Mouse (Mus musculus) lung, adult 18-20 months (tissue): ENCODE measurements around the gene Smarcad1.
"Not testable (repeated sequence)": the region's sequence is repeated elsewhere in the genome, so short reads cannot be mapped to it uniquely, and the experiment has no call there.

Source experiments
- DNase-seq, 2 experiments: peaks; one replicate each; pipeline ENCODE4 v3.0.0; 2022; ENCODE audit warnings: mixed read lengths in 2 of 2

Gene Smarcad1

GRCm38 (mm10) chr6:65042491-65043171 is at the start of gene Smarcad1:
Smarcad1 (plus strand) TSS chr6:65042583.
- peak; percentile 88 to 89 for DNase-seq

- DNase-seq, result no peak
These were observed 45.5 kb upstream of the Smarcad1 start for GRCm38 (mm10) chr6:64996824-64997421.

GRCm38 (mm10) chr6:64997805-64998204 is 44.6 kb upstream of the Smarcad1 start:
- DNase-seq, result no peak

GRCm38 (mm10) chr6:65000757-65001156 is 41.6 kb upstream of the Smarcad1 start:
- DNase-seq, result peak; percentile 1 to 3

- no peak for DNase-seq
These were observed 40.2 kb upstream of the Smarcad1 start for GRCm38 (mm10) chr6:65002196-65002595.

GRCm38 (mm10) chr6:65008836-65009235 is 33.5 kb upstream of the Smarcad1 start:
- no peak for DNase-seq

GRCm38 (mm10) chr6:65011444-65011990 is 30.9 kb upstream of the Smarcad1 start:
- no peak for DNase-seq

- DNase-seq, result no peak
These were observed 30.2 kb upstream of the Smarcad1 start for GRCm38 (mm10) chr6:65012142-65012541.

GRCm38 (mm10) chr6:65017566-65017965 is 24.8 kb upstream of the Smarcad1 start:
- DNase-seq, result no peak

- not testable (repeated sequence) for DNase-seq
These were observed 23.4 kb upstream of the Smarcad1 start for GRCm38 (mm10) chr6:65018966-65019365.

- DNase-seq, result no peak
These were observed 20.5 kb upstream of the Smarcad1 start for GRCm38 (mm10) chr6:65021883-65022282.

GRCm38 (mm10) chr6:65023053-65023452 is 19.3 kb upstream of the Smarcad1 start:
- no peak for DNase-seq

GRCm38 (mm10) chr6:65024668-65025067 is 17.7 kb upstream of the Smarcad1 start:
- no peak for DNase-seq

GRCm38 (mm10) chr6:65025130-65025529 is 17.3 kb upstream of the Smarcad1 start:
- DNase-seq, result no peak

- DNase-seq, result no peak
These were observed 7.7 kb upstream of the Smarcad1 start for GRCm38 (mm10) chr6:65034661-65035060.

- DNase-seq, result no peak
These were observed 6.9 kb upstream of the Smarcad1 start for GRCm38 (mm10) chr6:65035469-65035868.

GRCm38 (mm10) chr6:65041932-65042331 is 451 bp upstream of the Smarcad1 start:
- no peak for DNase-seq

- DNase-seq, result no peak
These were observed 858 bp downstream of the Smarcad1 start for GRCm38 (mm10) chr6:65043241-65043640.

GRCm38 (mm10) chr6:65049100-65049499 is 6.7 kb downstream of the Smarcad1 start:
- DNase-seq, result no peak

GRCm38 (mm10) chr6:65056620-65057019 is 14.2 kb downstream of the Smarcad1 start:
- no peak for DNase-seq

- not testable (repeated sequence) for DNase-seq
These were observed 14.8 kb downstream of the Smarcad1 start for GRCm38 (mm10) chr6:65057137-65057536.

- DNase-seq, result no peak
These were observed 18.7 kb downstream of the Smarcad1 start for GRCm38 (mm10) chr6:65061049-65061448.

GRCm38 (mm10) chr6:65075201-65075600 is 32.8 kb downstream of the Smarcad1 start:
- DNase-seq, result no peak

GRCm38 (mm10) chr6:65079139-65079538 is 36.8 kb downstream of the Smarcad1 start:
- DNase-seq, result no peak
